Mouse (Mus musculus) liver, adult 2 months (tissue): Measurements from ENCODE around the gene Extl2.

Experiments used
- CTCF ChIP-seq: fragments of 200-500 bp; IDR thresholded peaks from 2 replicates; pipeline ENCODE4 v1.5.1; 2011; ENCODE audit warnings: low read depth, low read length, control low read depth
- POLR2A ChIP-seq: fragments of 200-500 bp; IDR thresholded peaks from 2 replicates; pipeline ENCODE4 v1.6.1; 2011; ENCODE audit warnings: low read length, control low read depth; ENCODE audit not compliant: insufficient read depth; ENCODE audit errors: extremely low read depth

DNA sequence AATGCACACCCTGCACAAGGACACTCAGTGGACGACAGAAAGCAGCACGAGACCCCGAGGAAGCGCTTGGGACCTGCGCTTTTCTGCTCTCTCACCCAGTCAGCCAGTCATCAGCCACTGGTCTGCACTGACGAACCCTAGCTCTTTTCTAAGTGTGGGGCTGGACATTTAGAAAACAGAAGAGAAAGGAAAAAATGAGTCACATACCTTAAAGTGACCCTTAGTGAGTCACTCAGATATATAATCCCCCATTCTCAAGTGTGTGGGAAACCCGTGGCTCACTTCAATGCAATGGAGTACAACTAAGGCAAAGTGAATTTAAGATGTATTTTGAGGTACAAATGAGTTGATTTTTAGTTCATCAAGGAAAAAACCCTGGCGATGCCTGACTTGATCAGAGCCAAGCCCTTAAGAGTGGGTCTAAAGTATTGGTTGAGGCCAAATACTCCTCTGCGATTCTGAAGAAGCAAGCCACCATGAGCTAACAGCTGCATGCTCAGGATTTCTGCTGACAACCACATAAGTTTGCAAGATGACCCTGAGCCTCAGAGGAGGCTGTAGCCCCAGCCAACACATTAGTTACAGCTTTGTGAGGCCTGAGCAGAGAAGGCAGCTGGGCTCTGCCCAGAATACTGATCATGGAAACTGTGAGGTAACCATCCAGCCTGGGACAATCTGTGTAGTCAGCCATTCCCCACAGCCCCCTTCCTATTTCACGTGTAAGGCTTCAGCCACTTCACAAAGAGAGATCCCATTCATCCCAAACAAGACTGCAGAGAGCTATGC lies 38.3 kb upstream of the Extl2 start:
- no peak for TF ChIP-seq POLR2A
- no peak for TF ChIP-seq CTCF
